Mouse (Mus musculus): ENCODE measurements at regions not wholly inside any gene's neighbourhood (a gene's known extent, or its start where the extent isn't known, plus 50 kb on each side); places are given as distances from the start of the nearest gene placed in this dataset.

DNA sequence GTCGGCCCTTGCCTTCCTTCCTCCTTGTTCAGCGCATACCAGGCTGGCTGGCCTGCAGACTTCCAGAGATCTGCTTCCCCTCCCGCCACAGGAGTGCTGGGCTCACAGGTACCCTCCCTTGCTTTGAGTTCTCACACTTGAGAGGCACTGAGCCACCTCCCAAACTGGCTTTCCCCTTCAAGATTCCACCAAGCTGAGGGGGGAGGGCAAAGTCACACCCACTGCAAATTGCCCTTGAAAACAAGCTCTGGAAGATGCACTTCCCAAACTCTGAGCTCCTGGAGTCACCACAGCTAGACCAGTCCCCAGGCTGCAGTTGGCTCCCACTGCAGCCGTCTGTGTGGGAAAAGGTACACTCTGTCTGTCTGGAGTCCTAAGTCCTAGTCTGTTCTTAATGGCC, 142.1 kb upstream of the Slc22a12 start:
- no peaks in the 10 kb centered on the region for H3K4me1 ChIP-seq
- no peak overlapping the region for H3K4me2 ChIP-seq (replicated peaks)

DNA sequence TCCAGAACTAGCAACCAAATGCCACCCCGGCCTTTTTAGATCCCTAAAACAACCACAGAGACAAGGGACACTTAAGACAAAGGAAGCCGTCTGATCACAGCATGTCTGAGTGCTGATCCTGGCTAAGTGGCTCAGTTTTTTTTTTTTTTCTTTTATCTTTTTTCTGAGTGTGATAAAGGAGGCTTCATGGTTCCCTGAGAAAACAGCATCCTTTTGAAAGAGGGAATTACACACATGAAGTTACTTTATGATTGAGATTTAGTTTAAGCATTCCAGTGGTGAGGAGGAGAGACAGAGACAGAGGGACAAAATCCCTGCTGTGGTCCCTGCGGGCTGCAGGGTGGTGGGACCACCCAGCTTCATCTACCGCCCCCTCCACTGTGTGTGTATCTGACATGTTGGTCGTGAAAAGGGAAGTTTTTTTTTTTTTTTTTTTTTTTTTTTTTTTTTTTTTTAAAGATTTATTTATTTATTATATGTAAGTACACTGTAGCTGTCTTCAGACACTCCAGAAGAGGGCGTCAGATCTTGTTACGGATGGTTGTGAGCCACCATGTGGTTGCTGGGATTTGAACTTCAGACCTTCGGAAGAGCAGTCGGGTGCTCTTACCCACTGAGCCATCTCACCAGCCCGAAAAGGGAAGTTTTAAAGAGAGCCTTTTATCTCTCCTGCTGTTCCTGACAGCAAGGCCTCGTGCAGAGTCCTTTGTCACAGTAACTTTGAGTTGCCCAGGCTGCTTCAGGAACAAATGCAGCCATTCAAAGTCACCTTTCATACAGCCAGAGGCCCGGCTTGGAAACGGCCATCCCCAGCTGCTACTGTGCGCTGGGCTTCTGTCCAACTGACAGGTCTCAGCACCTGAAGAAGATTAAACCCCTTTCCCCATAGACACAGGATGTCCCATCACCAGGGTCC, 136.8 kb upstream of the Slc22a12 start:
- ATAC-seq (ENCODE audit: low FRiP score, low read depth) = no peak
- no peak overlapping the region for H3K4me3 ChIP-seq
- no peak overlapping the region for H3K9ac ChIP-seq (replicated peaks)
- H3K4me1 ChIP-seq = peaks cover 6% of the 10 kb centered on the region; the same call in 1 of the 2 replicates
- H3K4me2 ChIP-seq (replicated peaks) = no peak overlapping the region
- H3K36me3 ChIP-seq = no peaks in the 10 kb centered on the region
- no peaks in the 10 kb centered on the region for H3K9me3 ChIP-seq
- no peak overlapping the region for H3K27ac ChIP-seq (replicated peaks)
- WGBS = 12% methylated on average over 12 of the region's 14 CpGs
- 0 out of 2 replicates have a peak, but pooled peaks cover 3% of the 10 kb centered on the region for H3K27me3 ChIP-seq

More for the DNA sequence above, 142.1 kb upstream of the Slc22a12 start:
- 31% methylated on average over 4 of the region's 4 CpGs for WGBS
- H3K27me3 ChIP-seq = peaks cover 6% of the 10 kb centered on the region; the same call in 1 of the 2 replicates
- no peaks in the 10 kb centered on the region for H3K36me3 ChIP-seq
- no peak overlapping the region for H3K27ac ChIP-seq (replicated peaks)
- H3K4me3 ChIP-seq = no peak overlapping the region
- no peak overlapping the region for H3K9ac ChIP-seq (replicated peaks)
- H3K9me3 ChIP-seq = no peaks in the 10 kb centered on the region
- no peak for ATAC-seq (ENCODE audit: low FRiP score, low read depth)

DNA sequence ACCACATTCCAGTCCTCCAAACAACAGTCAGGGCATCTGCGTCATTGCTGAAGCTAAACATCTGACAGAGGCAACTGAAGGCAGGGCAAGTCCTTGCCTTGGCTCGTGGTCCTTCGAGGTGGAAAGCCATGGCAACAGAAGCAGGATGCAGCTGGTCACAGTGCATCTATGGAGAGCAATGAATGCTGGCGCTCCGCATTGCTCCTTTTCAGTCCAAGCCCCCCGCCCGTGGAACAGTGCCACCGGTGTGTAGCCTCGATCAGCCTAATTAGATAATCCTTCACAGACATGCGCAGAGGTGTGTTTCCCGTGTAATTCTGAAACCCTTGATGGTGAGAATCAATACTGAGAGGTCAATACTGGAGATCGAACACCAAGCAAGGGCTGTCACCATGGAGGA, 134.7 kb upstream of the Slc22a12 start:
- Histone ChIP-seq H3K27me3 (0 out of 2 replicates have a peak, but pooled peaks cover 3% of the 10 kb centered on the region), H3K9me3 (no peaks in the 10 kb centered on the region), H3K9ac (replicated peaks) (no peak overlapping the region), H3K4me2 (replicated peaks) (no peak overlapping the region), H3K27ac (replicated peaks) (no peak overlapping the region), H3K4me3 (no peak overlapping the region), H3K4me1 (peaks cover 6% of the 10 kb centered on the region; the same call in 1 of the 2 replicates), H3K36me3 (no peaks in the 10 kb centered on the region)
- 59% methylated on average over 12 of the region's 12 CpGs for WGBS
- ATAC-seq (ENCODE audit: low FRiP score, low read depth) = no peak

DNA sequence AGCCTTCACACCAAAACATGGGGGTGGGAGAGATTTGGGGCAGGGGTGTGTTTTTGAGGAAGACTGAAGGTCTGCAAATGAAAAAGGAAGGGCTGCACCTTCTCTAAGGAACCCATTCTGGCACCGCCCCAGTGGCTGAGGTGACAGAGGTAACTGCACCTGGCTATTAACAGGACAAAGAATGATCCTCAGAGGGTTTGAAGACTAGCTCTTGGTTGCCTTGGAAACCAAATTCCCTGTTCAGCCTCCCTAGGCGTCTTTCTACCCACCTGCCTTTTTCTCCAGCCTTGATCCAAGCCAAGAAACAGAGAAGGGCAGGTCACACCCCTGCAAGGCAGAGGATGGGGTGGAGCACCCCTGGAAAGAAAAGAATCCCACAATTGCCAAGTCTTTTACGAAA, 132.8 kb upstream of the Slc22a12 start:
- Histone ChIP-seq H3K4me3 (no peak overlapping the region), H3K27me3 (peaks cover 13% of the 10 kb centered on the region; the same call in 1 of the 2 replicates), H3K9me3 (no peaks in the 10 kb centered on the region), H3K36me3 (no peaks in the 10 kb centered on the region), H3K27ac (replicated peaks) (no peak overlapping the region), H3K9ac (replicated peaks) (no peak overlapping the region), H3K4me1 (peaks cover 6% of the 10 kb centered on the region; the same call in 1 of the 2 replicates), H3K4me2 (replicated peaks) (no peak overlapping the region)
- no peak for ATAC-seq (ENCODE audit: low FRiP score, low read depth)
- WGBS = 42% methylated on average over 3 of the region's 3 CpGs

DNA sequence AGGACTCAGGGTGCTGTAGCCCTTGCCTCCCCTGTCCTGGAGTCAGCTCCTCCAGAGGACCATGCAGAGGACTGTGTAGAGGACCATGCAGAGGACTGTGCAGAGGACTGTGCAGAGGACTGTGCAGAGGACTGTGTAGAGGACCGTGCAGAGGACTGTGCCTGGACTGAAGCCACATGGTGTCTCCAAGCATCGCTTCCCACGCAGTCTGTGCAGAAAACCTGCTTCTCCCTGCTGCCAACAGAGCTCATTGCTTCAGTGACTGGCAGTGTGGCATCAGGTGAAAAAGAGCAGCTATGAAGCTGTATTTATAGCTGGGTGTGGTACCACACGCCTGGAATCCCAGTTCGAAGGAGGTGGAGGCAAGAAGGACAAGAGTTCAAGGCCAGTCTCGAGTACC, 128.9 kb upstream of the Slc22a12 start:
- H3K36me3 ChIP-seq = no peaks in the 10 kb centered on the region
- peaks cover 13% of the 10 kb centered on the region; the same call in 1 of the 2 replicates for H3K27me3 ChIP-seq
- 85% methylated on average over 6 of the region's 6 CpGs for WGBS

DNA sequence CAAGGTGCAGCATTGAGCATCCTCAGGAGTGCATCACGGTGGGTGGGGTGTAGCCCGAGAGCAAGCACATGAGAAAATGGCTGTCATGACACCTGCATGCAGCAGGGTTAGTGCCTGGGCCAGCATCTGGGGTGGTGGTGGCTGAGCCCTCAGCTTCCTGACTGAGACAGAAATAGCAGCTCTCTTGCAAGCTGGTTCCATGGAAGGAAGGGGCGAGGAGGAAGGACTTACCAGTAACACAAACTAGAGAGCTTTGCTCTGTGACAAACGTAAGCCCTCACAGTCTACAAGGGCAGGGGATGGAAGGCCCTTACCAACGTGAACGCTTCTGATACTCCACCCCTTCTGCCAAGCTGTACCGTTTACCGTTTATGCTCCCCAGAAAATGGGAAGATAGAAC, 127.0 kb upstream of the Slc22a12 start:
- Histone ChIP-seq H3K9me3 (no peaks in the 10 kb centered on the region), H3K4me1 (no peaks in the 10 kb centered on the region), H3K27ac (replicated peaks) (no peak overlapping the region), H3K4me3 (no peak overlapping the region), H3K27me3 (peaks cover 14% of the 10 kb centered on the region), H3K36me3 (no peaks in the 10 kb centered on the region), H3K9ac (replicated peaks) (no peak overlapping the region), H3K4me2 (replicated peaks) (no peak overlapping the region)
- ATAC-seq (ENCODE audit: low FRiP score, low read depth) = no peak
- WGBS = 75% methylated on average over 8 of the region's 8 CpGs

More for the DNA sequence above, 128.9 kb upstream of the Slc22a12 start:
- no peak overlapping the region for H3K4me3 ChIP-seq
- H3K9me3 ChIP-seq = no peaks in the 10 kb centered on the region
- ATAC-seq (ENCODE audit: low FRiP score, low read depth) = no peak
- H3K4me2 ChIP-seq (replicated peaks) = no peak overlapping the region
- H3K9ac ChIP-seq (replicated peaks) = no peak overlapping the region
- H3K27ac ChIP-seq (replicated peaks) = no peak overlapping the region
- no peaks in the 10 kb centered on the region for H3K4me1 ChIP-seq

DNA sequence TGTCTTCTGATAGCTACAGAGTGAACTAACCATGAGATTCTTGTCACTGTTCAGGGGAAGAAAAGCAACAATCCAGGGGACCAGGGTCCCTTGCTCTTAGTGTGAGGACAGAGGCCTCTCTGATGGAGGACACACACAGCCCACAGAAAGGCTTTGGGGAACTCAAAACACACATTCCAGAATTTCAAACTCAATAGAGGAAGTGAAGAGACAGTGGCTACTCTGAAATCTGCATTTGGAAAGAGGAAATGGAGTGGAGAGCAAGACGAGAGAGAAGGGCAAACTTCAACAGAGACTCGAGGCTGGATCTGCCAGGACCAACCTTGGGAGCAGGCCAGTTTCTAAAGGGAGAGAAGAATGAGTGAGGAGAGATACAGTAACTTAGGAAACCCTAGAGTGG, 125.7 kb upstream of the Slc22a12 start:
- Histone ChIP-seq H3K36me3 (no peaks in the 10 kb centered on the region), H3K4me2 (replicated peaks) (no peak overlapping the region), H3K9me3 (no peaks in the 10 kb centered on the region), H3K27me3 (peaks cover 26% of the 10 kb centered on the region), H3K9ac (replicated peaks) (no peak overlapping the region), H3K4me3 (no peak overlapping the region), H3K27ac (replicated peaks) (no peak overlapping the region), H3K4me1 (no peaks in the 10 kb centered on the region)
- WGBS = 81% methylated on average over 2 of the region's 2 CpGs
- ATAC-seq (ENCODE audit: low FRiP score, low read depth) = no peak

DNA sequence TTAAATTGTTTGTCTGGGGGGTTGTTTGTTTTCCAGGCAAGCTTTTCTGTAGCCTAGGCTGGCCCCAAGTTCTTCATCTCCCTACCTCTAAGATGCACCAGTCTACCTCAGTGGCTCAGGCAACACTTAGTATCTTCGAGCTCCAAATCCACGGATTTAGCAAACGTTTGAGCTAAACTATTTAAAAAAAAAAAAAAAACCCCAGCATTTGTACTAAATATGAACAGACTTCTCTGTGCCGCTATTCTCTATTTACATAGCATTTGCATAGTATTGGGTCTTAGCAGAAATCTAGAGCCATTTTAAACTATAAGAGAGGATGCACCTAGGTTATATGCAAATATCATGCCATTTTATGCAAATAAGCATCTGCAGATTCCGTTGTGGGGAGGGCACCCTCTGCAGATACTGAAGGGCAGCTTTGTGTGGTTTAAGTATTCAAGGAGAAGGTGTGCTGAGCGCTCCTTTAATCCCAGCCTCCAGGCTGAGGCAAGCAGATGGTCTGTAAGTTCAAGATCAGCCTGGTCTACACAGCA, 123.4 kb upstream of the Slc22a12 start:
- no peak for ATAC-seq (ENCODE audit: low FRiP score, low read depth)
- no peaks in the 10 kb centered on the region for H3K9me3 ChIP-seq

DNA sequence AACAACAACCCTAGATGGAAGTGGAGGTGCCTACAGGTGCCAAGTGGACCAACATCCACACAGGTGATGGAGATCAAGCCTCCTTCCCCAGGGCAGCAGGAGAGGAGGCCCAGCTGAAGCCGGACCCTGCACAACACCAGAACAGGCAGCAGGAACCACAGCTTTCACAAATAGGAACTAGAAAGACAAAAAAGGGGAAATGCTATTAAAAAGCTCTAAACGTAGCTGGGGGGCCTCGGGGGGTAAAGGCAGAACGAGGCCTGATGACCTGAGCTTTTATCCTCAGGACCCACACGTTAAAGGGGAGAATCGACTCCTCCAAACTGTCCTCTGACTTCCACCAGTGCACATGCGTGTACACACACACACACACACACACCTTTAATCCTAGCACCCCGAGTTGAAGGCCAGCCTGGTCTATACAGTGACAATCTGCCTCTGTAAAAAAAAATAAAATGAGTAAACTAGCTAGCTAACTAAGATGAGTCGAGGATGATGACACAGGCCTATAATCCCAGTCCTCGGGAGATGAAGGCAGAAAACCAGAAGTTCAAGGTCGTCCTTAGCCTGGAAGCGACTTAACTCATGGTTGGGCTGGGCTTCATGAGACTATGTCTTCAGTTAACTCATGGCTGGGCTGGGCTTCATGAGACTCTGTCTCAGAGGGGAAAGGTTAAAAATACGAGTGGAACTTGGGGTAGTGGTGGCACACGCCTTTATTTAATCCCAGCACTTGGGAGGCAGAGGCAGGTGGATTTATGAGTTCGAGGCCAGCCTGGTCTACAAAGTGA, 122.6 kb upstream of the Slc22a12 start:
- WGBS = 83% methylated on average over 15 of the region's 15 CpGs
- no peak overlapping the region for H3K4me2 ChIP-seq (replicated peaks)

More for the DNA sequence above, 123.4 kb upstream of the Slc22a12 start:
- peaks cover 25% of the 10 kb centered on the region for H3K27me3 ChIP-seq
- no peak overlapping the region for H3K4me3 ChIP-seq
- WGBS = 75% methylated on average over 6 of the region's 6 CpGs
- no peaks in the 10 kb centered on the region; the same call in 1 of the 2 replicates for H3K4me1 ChIP-seq
- H3K4me2 ChIP-seq (replicated peaks) = no peak overlapping the region
- H3K27ac ChIP-seq (replicated peaks) = no peak overlapping the region
- H3K9ac ChIP-seq (replicated peaks) = no peak overlapping the region
- no peaks in the 10 kb centered on the region for H3K36me3 ChIP-seq

DNA sequence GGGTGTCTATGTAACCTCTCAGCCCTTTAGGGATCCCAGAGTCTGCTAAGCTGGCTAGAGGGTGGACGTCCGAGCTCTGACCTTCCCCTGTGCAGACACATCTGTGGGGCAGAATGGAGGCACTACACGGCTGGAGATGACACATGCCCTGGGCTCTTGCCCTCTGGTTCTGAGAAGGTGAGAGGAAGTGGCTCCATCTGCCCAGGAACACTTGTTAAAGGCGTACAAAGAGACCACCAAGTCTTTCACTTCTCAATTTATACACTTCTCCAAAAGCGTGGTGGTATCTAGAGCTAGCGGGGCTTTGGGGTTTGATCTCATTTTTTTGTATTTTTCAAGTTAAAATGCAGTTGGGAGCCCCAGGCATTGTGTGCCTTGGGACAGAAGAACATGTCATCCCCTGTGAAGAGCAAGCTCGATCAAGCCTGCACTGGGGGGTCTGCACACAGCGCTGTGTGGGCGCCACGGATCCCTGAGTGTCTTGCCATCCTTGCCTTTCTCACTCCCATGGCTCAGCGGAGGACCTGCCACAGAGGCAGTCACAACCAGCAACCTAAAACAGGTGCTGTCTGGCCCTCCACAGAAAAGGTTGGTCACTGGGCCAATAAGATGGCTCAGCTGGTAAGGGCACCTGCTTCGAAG, 121.6 kb upstream of the Slc22a12 start:
- Histone ChIP-seq H3K9me3 (no peaks in the 10 kb centered on the region), H3K4me1 (no peaks in the 10 kb centered on the region; the same call in 1 of the 2 replicates), H3K27me3 (peaks cover 34% of the 10 kb centered on the region), H3K4me3 (no peak overlapping the region), H3K9ac (replicated peaks) (no peak overlapping the region), H3K27ac (replicated peaks) (no peak overlapping the region), H3K4me2 (replicated peaks) (no peak overlapping the region), H3K36me3 (no peaks in the 10 kb centered on the region)
- ATAC-seq (ENCODE audit: low FRiP score, low read depth) = no peak
- 82% methylated on average over 12 of the region's 12 CpGs for WGBS

More for the DNA sequence above, 122.6 kb upstream of the Slc22a12 start:
- Histone ChIP-seq H3K4me3 (no peak overlapping the region), H3K4me1 (no peaks in the 10 kb centered on the region; the same call in 1 of the 2 replicates), H3K36me3 (no peaks in the 10 kb centered on the region), H3K9me3 (no peaks in the 10 kb centered on the region), H3K27ac (replicated peaks) (no peak overlapping the region), H3K9ac (replicated peaks) (no peak overlapping the region), H3K27me3 (peaks cover 28% of the 10 kb centered on the region)
- no peak for ATAC-seq (ENCODE audit: low FRiP score, low read depth)

DNA sequence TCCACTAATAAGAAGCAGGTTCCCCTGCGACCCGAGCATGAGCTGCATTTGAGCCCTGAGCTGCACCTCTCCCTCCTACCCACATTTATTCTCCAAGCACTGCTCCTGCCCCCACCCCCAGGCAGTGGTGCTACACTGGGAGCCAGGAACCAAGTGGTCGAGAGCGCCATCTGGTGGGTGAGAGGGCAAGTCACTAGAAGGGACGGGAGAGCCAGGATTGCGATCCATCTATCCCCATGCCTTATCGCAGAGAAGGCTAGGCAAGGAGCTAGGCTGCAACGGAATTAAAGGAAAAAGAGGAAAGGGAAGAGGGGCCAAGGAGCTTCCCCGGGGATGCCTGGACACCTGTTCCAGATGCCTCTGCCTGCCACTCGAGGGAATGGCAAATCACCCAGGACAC, 120.6 kb upstream of the Slc22a12 start:
- Histone ChIP-seq H3K9me3 (no peaks in the 10 kb centered on the region), H3K36me3 (no peaks in the 10 kb centered on the region), H3K4me3 (no peak overlapping the region), H3K27ac (replicated peaks) (no peak overlapping the region), H3K9ac (replicated peaks) (no peak overlapping the region), H3K4me2 (replicated peaks) (no peak overlapping the region), H3K4me1 (no peaks in the 10 kb centered on the region; the same call in 1 of the 2 replicates), H3K27me3 (peaks cover 34% of the 10 kb centered on the region)
- WGBS = 2% methylated on average over 10 of the region's 10 CpGs
- ATAC-seq (ENCODE audit: low FRiP score, low read depth) = peak; percentile 60; the same call in 1 of the 2 replicates

All from midbrain, embryonic 12.5 days (tissue).